Mouse (Mus musculus): Measurements from ENCODE around the gene Pccb.

DNA sequence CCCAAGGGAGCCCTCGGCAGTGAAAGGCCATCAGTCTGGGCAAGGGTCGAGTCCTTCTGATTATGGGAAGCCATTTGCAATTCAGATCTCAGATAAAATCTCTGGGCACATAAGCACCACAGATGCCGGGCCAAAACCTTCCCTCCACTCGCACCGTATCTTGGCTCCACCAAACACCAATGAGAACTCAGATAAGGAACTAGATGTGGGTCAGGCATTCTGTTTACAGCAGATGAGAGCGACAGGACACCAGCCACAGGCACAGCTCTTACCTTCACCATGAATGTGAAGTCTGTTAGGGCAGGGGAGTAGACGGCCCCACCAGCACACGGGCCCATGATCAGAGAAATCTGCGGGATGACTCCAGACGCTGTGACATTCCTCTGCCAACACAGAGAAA lies 22.3 kb downstream of the Pccb start:
- TF ChIP-seq CTCF (IDR thresholded peaks at IDR 0.05; ENCODE audit: extremely low read depth, insufficient read depth, low read length) (no peak), POLR2A (IDR thresholded peaks at IDR 0.05; ENCODE audit: extremely low read depth, insufficient read depth, low read length) (no peak)
